Mouse (Mus musculus) mature B cell (primary cell): ENCODE measurements around the gene Krt35.

Experiments used
- in situ Hi-C: fragments of 300-500 bp; cut with MboI; formaldehyde crosslinking; loops from 2 replicates; pipeline ENCODE4 v1.14.3; 2019

Gene Krt35

DNA sequence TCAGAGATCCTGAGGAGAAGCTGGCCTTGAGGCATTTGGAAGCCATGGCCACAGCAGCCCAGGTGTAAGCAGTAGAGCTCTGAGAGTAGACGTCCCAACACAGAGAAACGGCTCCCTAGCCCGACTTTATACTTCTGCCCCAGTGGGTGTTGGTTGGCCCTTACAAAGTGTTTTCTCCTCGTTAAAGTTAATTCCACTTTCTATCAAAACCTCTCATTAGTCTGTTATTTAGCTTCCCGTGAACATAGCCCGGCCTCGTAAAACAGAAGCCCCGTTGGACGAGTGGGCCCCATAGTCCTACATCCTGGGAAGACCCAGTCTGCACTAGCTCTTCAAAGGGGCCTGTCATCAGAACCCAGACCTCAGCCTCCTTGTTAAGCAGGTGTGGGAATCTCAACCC lies at the start of gene Krt35:
Krt35 (minus strand) TSS at position 101 of the 400 bp plus-strand sequence.
- in situ Hi-C loops: no loop called here

GRCm38 (mm10) chr11:100145104-100145503 lies 49.1 kb upstream of the Krt35 start:
- in situ Hi-C loops: no loop called here

DNA sequence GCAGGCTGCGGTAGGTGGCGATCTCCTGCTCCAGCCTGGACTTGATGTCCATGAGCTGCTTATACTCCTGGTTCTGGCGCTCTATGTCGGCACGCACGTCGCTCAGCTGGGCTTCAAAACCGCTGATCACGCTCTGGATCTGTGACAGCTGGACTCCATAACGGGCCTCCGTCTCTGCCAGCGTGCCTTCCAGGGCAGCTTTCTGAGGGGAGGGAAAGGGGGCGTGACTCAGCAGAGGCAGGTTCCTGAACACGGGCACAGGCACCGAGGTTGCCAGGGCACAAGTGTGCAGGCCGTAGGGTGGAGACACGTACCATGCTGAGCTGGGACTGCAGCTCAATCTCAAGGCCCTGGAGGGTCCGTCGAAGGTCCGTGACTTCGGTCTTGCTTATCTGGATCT lies 44.9 kb upstream of the Krt35 start:
- in situ Hi-C loops: no loop called here

DNA sequence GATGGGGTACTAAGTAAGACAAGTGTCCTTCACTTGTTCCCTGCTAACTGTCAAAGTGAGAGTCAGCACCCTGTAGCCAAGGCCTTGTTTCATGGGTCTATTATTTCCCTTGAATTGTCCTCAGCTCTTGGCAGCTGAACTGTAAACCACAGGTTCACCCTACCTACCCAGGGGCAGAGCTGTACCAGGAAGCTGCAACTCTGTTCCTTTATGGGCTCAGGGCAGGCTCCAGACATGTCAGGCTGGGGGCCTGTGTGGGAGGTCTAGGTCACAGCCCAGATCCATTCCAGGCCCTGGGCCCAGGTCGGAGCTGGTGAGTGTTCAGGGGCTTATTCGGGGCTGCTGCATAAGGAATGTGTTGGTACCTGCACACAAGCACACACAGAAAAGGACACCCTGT lies 43.4 kb upstream of the Krt35 start:
- in situ Hi-C loops: no loop called here

- in situ Hi-C loops: no loop called here
Measured at GRCm38 (mm10) chr11:100138809-100139208, 42.8 kb upstream of the Krt35 start.

DNA sequence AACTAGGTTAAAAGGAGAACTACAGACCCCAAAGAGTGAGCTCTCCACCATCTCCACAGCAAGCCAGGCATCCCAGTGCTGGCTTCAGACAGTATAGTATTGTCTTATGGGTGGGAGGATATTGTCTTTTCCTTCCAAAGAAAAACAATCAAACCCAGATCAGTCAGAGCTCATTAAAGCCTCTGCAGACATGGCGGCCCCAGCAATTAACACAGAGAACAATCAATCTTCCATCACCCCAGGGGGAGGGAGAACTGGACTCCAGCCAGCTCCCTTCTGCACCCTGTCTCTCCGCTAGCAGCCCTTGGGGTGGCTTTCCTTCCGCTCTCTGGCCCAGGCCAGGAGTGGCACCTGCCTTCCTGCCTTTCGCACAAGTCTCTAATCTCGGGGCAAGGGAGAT lies 41.7 kb upstream of the Krt35 start:
- in situ Hi-C loops: no loop called here

GRCm38 (mm10) chr11:100136559-100136958 lies 40.5 kb upstream of the Krt35 start:
- in situ Hi-C loops: no loop called here

- in situ Hi-C loops: no loop called here
Measured at GRCm38 (mm10) chr11:100135731-100136130, 39.7 kb upstream of the Krt35 start, which contains the start of gene Krt15. Gene Krt15, minus strand, starts transcription at chr11:100135928.

- in situ Hi-C loops: no loop called here
Measured at GRCm38 (mm10) chr11:100124901-100125300, 28.9 kb upstream of the Krt35 start.

GRCm38 (mm10) chr11:100121466-100121865 lies 25.4 kb upstream of the Krt35 start, which contains the start of gene Krt13:
Gene Krt13, minus strand, starts transcription at chr11:100121566.
- in situ Hi-C loops: no loop called here

- in situ Hi-C loops: no loop called here
Measured at GRCm38 (mm10) chr11:100120331-100120730, 24.3 kb upstream of the Krt35 start.

DNA sequence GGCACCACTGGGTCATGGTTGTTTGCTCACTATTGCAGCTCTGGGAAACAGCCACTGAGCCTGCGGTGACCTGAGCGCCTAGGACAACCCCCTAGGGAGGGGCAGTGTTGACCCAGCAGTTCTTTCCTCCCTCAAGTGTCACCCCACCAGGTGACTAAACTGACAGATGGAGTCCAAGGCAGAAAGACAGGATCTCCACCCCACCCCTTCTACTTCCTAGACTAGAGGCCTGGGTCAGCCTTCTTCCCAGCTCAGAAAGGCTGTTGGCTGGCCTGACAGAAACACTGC lies 17.6 kb upstream of the Krt35 start:
- in situ Hi-C loops: no loop called here

GRCm38 (mm10) chr11:100112935-100113741 lies 17.1 kb upstream of the Krt35 start:
- in situ Hi-C loops: no loop called here

- in situ Hi-C loops: no loop called here
Measured at GRCm38 (mm10) chr11:100105576-100106122, 9.6 kb upstream of the Krt35 start, which contains the start of gene Krt36. Gene Krt36, minus strand, starts transcription at chr11:100105626.

DNA sequence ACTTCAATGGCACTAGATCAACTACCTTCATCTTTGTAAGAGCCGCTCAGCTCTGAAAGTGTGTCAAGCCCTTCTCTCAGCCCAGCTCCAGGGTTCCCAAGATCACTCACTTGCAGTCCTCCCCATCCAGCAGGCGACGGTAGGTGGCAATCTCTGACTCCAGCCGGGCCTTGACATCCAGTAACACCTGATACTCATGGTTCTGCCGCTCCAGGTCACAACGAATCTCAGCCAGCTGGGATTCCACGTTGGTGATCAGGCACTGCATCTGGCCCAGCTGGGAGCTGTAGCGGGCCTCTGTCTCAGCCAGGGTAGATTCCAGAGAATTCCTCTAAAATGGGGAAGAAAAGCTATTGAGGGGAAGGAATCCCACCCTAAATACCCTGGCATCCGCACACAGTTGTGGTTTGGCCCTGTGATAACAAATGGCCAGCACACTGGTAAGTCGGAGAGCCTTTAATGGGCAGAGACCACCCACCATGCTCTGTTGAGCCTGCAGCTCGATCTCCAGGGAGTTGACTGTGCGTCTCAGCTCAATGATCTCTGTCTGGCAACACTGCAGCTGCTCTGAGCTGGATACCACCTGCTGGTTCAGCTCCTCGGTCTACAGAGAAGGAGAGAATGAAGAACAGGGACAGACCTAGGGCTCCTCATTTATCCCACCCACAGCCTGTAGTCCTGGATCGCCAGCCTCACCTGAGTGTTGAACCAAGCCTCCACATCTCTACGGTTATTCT lies 6.8 kb upstream of the Krt35 start:
- in situ Hi-C loops: no loop called here

DNA sequence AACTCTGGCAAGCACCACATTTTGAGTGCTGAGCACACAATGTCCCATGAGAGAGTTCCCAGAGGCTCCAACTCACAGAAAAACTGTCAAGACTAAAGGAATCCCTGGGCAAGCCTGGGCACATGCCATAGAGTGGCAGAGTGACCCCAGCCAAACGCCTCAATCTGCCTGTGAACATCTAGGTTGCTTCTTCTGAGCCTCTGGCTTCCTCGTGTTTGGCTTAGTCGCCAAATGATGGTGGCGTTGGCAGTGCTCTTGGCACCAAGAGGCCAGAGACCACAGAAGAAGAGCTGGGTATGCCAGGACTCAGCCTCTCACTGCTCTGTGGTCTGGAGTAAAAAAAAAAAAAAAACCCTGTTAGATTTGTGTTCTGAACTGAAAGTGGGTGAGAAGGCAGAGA lies 4.3 kb upstream of the Krt35 start:
- in situ Hi-C loops: no loop called here

GRCm38 (mm10) chr11:100097819-100098218 lies 1.8 kb upstream of the Krt35 start:
- in situ Hi-C loops: no loop called here

GRCm38 (mm10) chr11:100088378-100089025 lies 7.5 kb downstream of the Krt35 start:
- in situ Hi-C loops: no loop called here

DNA sequence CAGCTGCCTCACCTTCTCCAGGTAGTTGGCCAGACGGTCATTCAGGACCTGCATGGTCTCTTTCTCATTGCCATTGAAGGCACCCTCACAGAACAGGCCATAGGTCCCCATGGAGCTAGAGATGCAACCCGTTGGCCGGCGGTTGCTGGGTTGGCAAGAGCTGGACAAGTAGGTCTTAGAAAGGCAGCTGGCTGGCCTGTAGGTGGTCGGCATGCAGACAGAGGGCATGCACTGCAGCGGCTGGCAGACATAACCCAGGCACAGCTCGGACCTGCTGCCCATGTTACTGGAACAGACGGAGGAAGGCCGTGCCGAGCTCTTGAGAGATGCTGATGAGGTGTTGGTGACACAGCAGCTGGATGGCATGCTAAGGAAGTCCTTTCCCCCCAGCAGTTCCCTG lies 8.2 kb downstream of the Krt35 start, which contains the start of gene Krt32:
Krt32 (minus strand) TSS at position 366 of the 400 bp plus-strand sequence.
- in situ Hi-C loops: no loop called here

DNA sequence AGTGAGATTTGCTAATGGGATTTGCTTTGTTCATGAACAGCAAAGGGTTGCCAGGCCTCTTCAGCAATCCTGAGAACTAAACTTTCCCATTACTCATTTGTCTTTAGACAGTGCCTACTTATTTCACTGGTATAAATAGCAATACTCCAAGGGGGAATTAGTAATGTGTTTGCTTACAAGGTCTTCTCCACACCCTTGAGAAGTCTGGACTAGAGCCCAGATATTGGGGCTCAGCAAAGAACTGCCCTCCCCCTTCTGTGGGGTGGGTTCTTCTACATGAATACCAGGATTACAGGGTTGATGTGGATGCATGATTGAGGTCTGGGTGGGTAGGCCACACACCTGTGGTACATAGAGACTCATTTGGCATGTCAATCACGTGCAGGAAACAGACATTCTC lies 22.2 kb downstream of the Krt35 start:
- in situ Hi-C loops: no loop called here

DNA sequence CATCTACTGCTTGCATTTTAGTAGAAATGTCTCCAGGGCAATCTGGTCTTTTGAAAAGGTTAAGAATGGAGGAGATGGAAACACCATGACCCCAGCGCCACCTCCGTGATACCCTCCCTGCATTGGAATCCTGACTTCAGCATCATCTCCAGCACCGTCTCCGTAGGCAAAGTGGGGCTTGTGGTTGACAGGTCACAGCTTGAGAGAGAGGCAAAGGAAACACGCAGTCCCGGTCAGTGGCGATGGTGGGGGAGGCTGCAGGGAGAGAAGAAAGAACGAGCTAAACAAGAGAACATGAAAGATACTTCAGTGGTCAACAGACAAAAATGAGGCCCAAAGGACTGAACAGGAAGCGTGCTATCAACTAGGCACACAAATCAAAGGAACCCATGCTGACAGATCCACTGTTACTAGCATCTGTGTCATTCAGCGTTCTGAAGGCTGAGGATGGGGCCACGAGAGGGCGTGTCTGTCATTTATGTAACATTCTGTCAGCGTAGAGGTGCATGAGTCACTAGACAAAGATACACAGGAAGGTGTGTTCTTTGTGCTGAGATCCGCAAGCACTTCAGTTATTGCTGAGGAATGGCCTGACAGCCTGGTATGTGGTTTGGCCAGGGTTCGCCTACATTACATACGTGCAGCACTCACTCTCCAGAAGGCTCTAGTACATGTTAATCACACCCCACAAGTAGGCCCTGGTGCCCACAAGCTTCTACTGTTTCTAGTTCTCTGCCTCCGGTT lies 28.6 kb downstream of the Krt35 start:
- in situ Hi-C loops: no loop called here
